Mouse (Mus musculus) embryonic fibroblast, embryonic 13.5 days (primary cell): Measurements from ENCODE around the gene Ndel1. TPM values are rescaled to one million over a fixed set of nuclear protein-coding genes. Genes with fewer than 3 reads are reported as not detected.
"Not testable (repeated sequence)": the region's sequence is repeated elsewhere in the genome, so short reads cannot be mapped to it uniquely, and the experiment has no call there.

Experiments used
- H3K27ac ChIP-seq: 2 replicates; pipeline ENCODE4 v1.5.1; 2012; ENCODE audit warnings: low read length, control low read depth, inconsistent platforms; ENCODE audit not compliant: insufficient read depth
- H3K4me1 ChIP-seq: 2 replicates; pipeline ENCODE4 v1.6.1; 2011; ENCODE audit warnings: low read length; ENCODE audit not compliant: control insufficient read depth, insufficient read depth
- H3K4me3 ChIP-seq: 2 replicates; pipeline ENCODE4 v1.5.1; 2011; ENCODE audit warnings: mild to moderate bottlenecking, control low read depth, low read length; ENCODE audit not compliant: insufficient read depth
- CTCF ChIP-seq: IDR thresholded peaks from 2 replicates; pipeline ENCODE4 v1.5.1; 2011; ENCODE audit warnings: mild to moderate bottlenecking, control low read depth, low read length, moderate library complexity, borderline replicate concordance; ENCODE audit not compliant: insufficient read depth
- POLR2A ChIP-seq: IDR thresholded peaks from 2 replicates; pipeline ENCODE4 v1.6.1; 2011; ENCODE audit warnings: low read depth, mild to moderate bottlenecking, control low read depth, low read length, moderate library complexity
- polyA plus RNA-seq: library from polyadenylated mRNA; stranded (reverse); fragments of >200 nt; gene quantifications from 2 replicates; pipeline ENCODE4 v1.2.4, GENCODE M21; 2011; ENCODE audit warnings: low read depth; ENCODE audit not compliant: missing spikeins, insufficient read length

Ndel1 gene
- polyA plus RNA-seq, 1 experiment, result 122 TPM

DNA sequence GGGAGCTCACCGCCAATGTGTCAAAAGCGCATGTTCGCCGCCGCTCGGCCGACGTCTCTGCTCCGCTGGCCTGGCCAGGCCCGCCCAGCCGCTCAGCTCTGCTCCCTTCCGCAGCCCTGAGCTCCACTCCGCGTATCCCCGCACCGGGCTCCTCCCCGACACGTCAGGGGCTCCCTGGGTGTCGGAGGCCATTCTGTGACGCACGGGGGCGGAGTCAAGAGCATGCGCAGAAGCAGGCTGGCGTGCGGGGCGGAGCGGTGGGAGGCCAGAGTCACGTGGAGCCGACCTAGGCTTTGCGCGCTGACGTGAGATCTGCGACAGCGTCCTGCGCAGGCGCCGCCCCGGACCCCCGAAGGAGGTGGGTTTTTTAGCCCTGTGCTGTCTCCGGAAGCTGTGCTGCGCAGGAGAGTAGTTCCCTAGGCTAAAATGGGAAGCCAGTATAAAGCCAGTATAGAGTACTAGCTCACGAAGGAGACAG, 18.7 kb downstream of the Ndel1 start:
- H3K27ac ChIP-seq, result peak overlapping the region; percentile 93
- TF ChIP-seq POLR2A (peak; percentile 86), CTCF (no peak)
- H3K4me1 ChIP-seq, result peaks cover 9% of the 10 kb centered on the region; the same call in 1 of the 2 replicates
- peak overlapping the region; percentile 92 for H3K4me3 ChIP-seq

DNA sequence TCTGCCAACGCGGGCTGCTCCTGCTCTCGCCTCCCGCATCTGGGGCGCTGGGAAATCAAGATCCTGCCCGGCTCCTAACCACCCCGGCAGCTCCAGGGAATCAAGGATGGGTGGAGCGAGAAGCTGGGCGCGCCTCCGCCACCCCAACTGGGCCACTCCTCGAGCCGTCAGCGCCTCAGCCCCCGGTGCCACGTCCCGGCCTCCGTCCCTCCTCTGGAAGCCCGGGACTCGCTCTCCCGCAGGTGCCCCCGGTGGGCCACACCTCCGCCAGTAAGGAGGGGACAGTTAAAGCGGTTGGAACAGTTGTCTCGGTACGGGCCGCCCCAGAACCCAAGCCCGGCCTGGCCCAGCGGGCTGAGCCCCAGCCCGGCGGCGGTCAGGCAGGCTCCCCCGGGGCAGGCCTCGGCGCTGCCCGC, 19.2 kb downstream of the Ndel1 start:
- Histone ChIP-seq H3K4me3 (peak overlapping the region; percentile 92), H3K4me1 (peaks cover 9% of the 10 kb centered on the region; the same call in 1 of the 2 replicates), H3K27ac (peak overlapping the region; percentile 93)
- TF ChIP-seq POLR2A (peak; percentile 52; the same call in 1 of the 2 replicates), CTCF (no peak)

DNA sequence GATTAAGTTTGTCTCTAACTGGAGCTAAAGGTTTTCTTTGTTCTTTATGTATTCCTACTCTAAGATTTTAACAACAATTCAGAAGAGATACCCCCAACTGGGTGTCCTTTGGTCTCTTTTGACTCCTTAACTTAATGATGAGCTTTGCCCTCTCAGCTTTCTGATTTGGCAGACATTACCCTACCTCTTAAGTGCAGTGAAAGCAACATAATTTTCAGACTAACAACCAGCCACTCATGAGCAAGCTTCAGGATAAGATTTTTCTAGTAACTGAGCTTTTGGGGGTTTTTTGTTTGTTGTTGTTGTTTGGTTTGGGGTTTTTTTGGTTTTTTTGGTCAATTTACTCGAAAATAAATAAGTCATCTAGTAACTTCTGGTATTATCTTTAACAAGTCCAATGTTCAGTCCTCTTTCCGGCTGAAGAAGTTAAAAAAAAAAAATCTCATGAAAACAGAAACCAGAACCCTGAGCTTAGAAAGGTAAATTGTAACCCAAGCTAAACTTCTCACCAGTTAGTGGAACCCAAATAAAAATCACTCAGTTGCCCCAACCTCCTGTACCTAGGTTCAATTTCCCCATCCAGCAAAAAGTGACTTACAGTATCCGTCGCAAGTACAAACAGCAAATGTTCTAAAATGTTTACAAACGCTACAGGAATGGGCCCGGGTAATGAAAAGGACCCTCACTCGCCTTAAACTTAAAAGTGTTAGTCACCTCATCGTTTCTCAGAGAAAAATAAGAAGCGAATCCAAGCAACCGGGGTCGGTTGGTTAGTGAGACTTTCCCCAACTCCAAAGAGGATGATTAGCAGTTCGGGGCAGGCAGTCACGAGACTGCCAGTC, 19.8 kb downstream of the Ndel1 start:
- H3K4me3 ChIP-seq, result peak overlapping the region; percentile 92
- peaks cover 11% of the 10 kb centered on the region for H3K4me1 ChIP-seq
- no peak for TF ChIP-seq CTCF
- TF ChIP-seq POLR2A, result no peak
- H3K27ac ChIP-seq, result peak overlapping the region; percentile 93

DNA sequence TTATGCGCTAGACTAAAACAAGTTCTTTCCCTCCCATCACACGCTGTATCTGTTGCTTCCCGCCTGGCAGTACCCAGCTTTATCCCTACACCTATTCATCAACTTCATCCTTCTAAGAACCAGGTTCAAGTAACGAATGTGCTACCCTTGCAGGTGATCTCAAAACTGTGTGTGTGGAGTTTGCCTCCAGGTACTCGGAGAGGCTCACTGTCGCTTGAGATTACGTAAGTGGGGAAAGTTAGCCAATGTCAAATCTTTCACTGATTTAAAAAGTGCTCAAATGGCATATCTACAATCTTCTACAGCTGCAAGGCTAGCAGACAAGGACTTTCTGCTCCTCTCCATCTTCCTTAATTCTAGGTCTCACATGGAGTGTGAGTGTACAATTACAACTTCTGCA, 20.8 kb downstream of the Ndel1 start:
- peaks cover 14% of the 10 kb centered on the region for H3K4me1 ChIP-seq
- H3K27ac ChIP-seq, result no peak overlapping the region
- no peak for TF ChIP-seq POLR2A
- no peak for TF ChIP-seq CTCF
- H3K4me3 ChIP-seq, result peak overlapping the region; percentile 42

DNA sequence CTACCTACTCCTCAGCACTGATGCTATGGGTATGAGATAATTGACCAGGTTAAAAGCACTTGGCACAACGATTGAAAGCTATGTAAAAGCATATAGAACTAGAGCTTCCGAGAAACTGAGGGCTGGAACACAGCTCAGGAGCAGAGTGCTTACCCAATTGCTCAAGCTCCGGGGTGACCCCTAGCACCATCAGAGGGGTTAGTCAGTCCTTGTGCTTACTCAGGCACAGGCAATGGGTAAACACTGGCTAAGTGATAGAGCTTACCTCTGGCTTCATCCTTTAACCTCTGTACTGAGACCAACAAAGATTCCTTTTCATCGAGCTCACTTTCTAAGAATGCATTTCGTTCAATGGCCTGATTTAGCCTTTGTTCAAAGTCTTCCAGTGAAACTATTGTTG, 32.1 kb downstream of the Ndel1 start:
- no peak overlapping the region for H3K4me3 ChIP-seq
- no peaks in the 10 kb centered on the region for H3K4me1 ChIP-seq
- H3K27ac ChIP-seq, result no peak overlapping the region
- no peak for TF ChIP-seq POLR2A
- no peak for TF ChIP-seq CTCF

DNA sequence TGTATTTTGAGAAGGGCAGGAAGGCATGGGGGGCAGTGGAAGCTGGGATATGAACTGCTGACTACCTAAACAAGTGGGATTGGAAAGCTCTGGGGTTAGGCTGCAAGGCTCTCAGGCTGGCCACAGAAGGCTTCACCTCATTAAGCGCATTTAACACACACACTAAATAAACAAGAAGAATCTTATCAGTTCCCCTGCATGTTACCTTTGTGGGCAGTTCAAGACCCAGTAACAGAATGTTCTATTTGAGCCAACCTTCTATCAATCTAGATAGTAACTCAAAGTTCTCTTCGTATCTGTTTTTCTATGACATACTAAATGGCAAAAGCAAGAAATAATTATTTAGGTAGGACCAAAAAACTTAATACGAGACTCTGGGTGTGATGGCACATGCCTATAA, 36.6 kb downstream of the Ndel1 start:
- no peaks in the 10 kb centered on the region for H3K4me1 ChIP-seq
- TF ChIP-seq POLR2A (no peak), CTCF (no peak)
- no peak overlapping the region for H3K4me3 ChIP-seq
- H3K27ac ChIP-seq, result no peak overlapping the region

DNA sequence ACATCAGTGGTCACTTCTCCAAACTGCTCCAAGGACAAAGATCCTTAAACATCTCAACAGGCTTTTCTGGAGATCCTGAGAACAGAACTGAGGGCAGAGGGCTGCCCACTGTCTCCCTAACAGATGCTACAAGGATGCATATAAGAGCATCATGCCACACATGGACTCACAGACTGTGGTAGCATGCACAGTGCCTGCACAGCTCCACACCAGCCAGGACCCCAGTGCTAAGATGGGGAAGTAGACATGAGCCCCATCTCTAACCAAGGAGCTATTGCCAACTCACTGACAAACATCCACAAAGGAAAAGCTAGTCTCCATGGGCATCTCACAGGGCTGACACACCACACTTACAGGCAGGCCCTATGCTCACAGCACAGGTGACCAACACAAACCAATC, 38.1 kb downstream of the Ndel1 start:
- H3K4me3 ChIP-seq, result no peak overlapping the region
- no peak overlapping the region for H3K27ac ChIP-seq
- TF ChIP-seq POLR2A, result no peak
- TF ChIP-seq CTCF, result no peak
- H3K4me1 ChIP-seq, result no peaks in the 10 kb centered on the region

DNA sequence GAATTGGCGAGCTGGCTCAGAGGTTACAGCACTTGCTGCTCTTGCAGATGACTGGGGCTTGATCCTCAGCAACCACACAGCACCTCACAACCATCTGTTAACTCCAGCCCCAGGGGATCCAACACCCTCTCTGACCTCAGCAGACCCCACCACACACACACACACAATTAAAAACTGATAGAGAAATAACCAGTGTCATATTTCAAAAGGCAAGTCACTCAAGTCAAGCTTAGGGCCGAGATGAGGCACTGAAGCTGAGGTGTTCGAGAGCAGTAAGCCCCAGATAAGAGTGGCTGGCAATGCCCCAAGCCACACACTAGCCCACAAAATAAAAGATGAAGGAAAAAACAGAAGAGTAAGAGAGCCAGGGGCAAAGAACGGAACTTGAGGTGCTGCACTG, 38.9 kb downstream of the Ndel1 start:
- H3K27ac ChIP-seq, result no peak overlapping the region
- H3K4me3 ChIP-seq, result no peak overlapping the region
- TF ChIP-seq CTCF (no peak), POLR2A (no peak)
- H3K4me1 ChIP-seq, result no peaks in the 10 kb centered on the region

DNA sequence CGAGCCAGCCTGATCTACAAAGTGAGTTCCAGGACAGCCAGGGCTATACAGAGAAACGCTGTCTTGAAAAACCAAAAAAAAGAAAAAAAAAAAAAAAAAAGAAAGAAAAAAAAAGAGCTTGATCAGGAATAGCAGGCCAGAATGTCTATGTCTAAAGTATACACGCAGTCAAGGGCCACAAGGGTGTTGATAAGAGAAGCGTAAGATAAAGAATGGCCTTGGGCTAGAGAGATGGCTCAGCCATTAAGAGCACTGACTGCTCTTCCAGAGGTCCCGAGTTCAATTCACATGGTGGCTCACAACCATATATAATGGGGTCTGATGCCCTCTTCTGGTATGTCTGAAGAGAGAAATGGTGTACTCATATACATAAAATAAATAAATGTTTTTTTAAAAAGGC, 40.1 kb downstream of the Ndel1 start:
- not testable (repeated sequence) for H3K4me3 ChIP-seq, H3K4me1 ChIP-seq, H3K27ac ChIP-seq

DNA sequence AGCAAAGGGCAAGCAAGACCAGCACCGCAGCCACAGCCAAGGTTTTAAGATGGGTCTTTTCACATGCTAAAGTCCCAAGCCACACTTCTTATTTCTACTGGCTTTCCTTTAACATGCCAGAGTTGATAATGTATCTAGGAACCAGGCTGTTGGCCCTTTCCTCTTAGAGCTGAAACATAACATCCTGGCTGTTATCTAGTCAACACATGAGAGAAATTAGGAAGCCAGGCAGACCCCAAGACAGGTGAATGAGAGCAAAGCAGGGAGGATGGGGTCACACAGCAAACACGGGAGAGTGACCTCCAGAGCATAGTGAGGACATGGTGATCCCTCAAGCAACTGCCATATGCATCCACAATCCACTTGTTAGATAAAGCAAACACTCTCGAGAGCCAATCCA, 44.9 kb downstream of the Ndel1 start:
- Histone ChIP-seq H3K27ac (no peak overlapping the region), H3K4me3 (no peak overlapping the region), H3K4me1 (no peaks in the 10 kb centered on the region)
- TF ChIP-seq CTCF (no peak), POLR2A (no peak)
